Mouse (Mus musculus) lung, postnatal 0 days (tissue): ENCODE data around the gene Cep128.

Experiments
- CTCF ChIP-seq: IDR thresholded peaks from 2 replicates; pipeline ENCODE4 v1.5.1; 2016; ENCODE audit warnings: antibody characterized with exemption, mild to moderate bottlenecking
- EP300 ChIP-seq: IDR thresholded peaks from 2 replicates; pipeline ENCODE4 v1.6.1; 2016; ENCODE audit warnings: antibody characterized with exemption, mild to moderate bottlenecking, control low read depth

- TF ChIP-seq CTCF (no peak), EP300 (no peak)
Observed at GRCm38 (mm10) chr12:91067083-91067441, 317.1 kb downstream of the Cep128 start.
